Mouse (Mus musculus): ENCODE measurements at regions not wholly inside any gene's neighbourhood (a gene's known extent, or its start where the extent isn't known, plus 50 kb on each side); places are given as distances from the start of the nearest gene placed in this dataset.

DNA sequence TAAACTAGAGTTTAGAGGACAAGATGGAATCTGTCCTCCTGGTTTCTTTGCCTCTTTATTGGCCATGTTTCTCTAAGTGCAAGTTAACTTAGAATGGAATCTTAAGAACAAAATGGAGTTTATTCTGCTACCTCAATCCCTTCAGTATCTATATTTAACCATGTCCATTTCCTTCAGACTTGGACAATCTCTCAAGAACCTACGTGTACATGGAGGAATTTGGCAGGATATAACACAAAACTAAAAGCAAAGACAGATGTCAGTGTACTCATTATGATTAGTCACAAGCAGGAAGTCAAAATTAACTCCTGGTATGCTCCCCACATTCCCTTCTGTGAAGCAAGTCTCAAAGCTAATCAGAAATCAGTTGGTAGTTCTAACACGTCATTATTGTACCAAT, 164.3 kb upstream of the Col3a1 start:
- TF ChIP-seq CTCF (IDR thresholded peaks at IDR 0.05; ENCODE audit: borderline replicate concordance, insufficient read depth, low read depth, low read length): no peak
- TF ChIP-seq POLR2A (IDR thresholded peaks at IDR 0.05; ENCODE audit: borderline replicate concordance, insufficient read depth, low read length): no peak
